Mouse (Mus musculus) bone marrow, adult 2 months (tissue): ENCODE measurements around the gene Adamts14.

Experiments used
- CTCF ChIP-seq: fragments of 200-500 bp; IDR thresholded peaks from 2 replicates; pipeline ENCODE4 v1.5.1; 2011; ENCODE audit warnings: low read length, control low read depth; ENCODE audit not compliant: control insufficient read depth, insufficient read depth
- POLR2A ChIP-seq: fragments of 200-500 bp; IDR thresholded peaks from 2 replicates; pipeline ENCODE4 v1.6.1; 2011; ENCODE audit warnings: low read depth, mild to moderate bottlenecking, control low read depth, low read length, borderline replicate concordance; ENCODE audit not compliant: control insufficient read depth

- no peak for TF ChIP-seq POLR2A
- no peak for TF ChIP-seq CTCF
Measured at GRCm38 (mm10) chr10:61156453-61156852, 116.8 kb downstream of the Adamts14 start.
